Mouse (Mus musculus) midbrain, embryonic 11.5 days (tissue): ENCODE measurements at regions not wholly inside any gene's neighbourhood (a gene's known extent, or its start where the extent isn't known, plus 50 kb on each side); places are given as distances from the start of the nearest gene placed in this dataset.

Source experiments
- ATAC-seq: fragments of 200-750 bp; cut with Nextera tagmentation; 2 replicates; pipeline ENCODE4 v1.8.0; 2017; ENCODE audit warnings: moderate TSS enrichment, moderate library complexity; ENCODE audit not compliant: low FRiP score
- DNase-seq: peaks from one replicate; pipeline ENCODE4 v3.0.0; 2015; ENCODE audit warnings: low spot score; ENCODE audit errors: missing footprints
- H3K27ac ChIP-seq: fragments of 300-500 bp; sonication (generic); 2 replicates; pipeline ENCODE4 v1.5.1; 2014; ENCODE audit warnings: low read depth, low read length
- H3K27me3 ChIP-seq: fragments of 300-500 bp; sonication (generic); 2 replicates; pipeline ENCODE4 v1.6.1; 2014; ENCODE audit warnings: mild to moderate bottlenecking, low read length, moderate library complexity, mixed read lengths; ENCODE audit not compliant: control insufficient read depth, insufficient read depth
- H3K36me3 ChIP-seq: fragments of 300-500 bp; sonication (generic); 2 replicates; pipeline ENCODE4 v1.6.1; 2014; ENCODE audit warnings: mild to moderate bottlenecking, low read length, moderate library complexity, mixed read lengths; ENCODE audit not compliant: control insufficient read depth, insufficient read depth
- H3K4me1 ChIP-seq: fragments of 300-500 bp; sonication (generic); 2 replicates; pipeline ENCODE4 v1.6.1; 2014; ENCODE audit warnings: low read length; ENCODE audit not compliant: control insufficient read depth, insufficient read depth
- H3K4me2 ChIP-seq: fragments of 300-500 bp; sonication (generic); 2 replicates; pipeline ENCODE4 v1.6.1; 2014; ENCODE audit warnings: mild to moderate bottlenecking, moderate library complexity
- H3K4me3 ChIP-seq: fragments of 300-500 bp; sonication (generic); 2 replicates; pipeline ENCODE4 v1.5.1; 2014; ENCODE audit warnings: low read depth, low read length
- H3K9ac ChIP-seq: fragments of 300-500 bp; sonication (generic); 2 replicates; pipeline ENCODE4 v1.6.1; 2014; ENCODE audit warnings: low read length
- H3K9me3 ChIP-seq: fragments of 300-500 bp; sonication (generic); 2 replicates; pipeline ENCODE4 v1.6.1; 2016; ENCODE audit warnings: low read length; ENCODE audit not compliant: control insufficient read depth
- WGBS: fragments of 180-500 bp; shearing (Covaris S2); extraction: QIAGEN DNeasy Blood & Tissue Kit; methylation state at CpG from one replicate; pipeline ENCODE4 v1.1.7; 2014; 5-methylcytosine and 5-hydroxymethylcytosine counted together

DNA sequence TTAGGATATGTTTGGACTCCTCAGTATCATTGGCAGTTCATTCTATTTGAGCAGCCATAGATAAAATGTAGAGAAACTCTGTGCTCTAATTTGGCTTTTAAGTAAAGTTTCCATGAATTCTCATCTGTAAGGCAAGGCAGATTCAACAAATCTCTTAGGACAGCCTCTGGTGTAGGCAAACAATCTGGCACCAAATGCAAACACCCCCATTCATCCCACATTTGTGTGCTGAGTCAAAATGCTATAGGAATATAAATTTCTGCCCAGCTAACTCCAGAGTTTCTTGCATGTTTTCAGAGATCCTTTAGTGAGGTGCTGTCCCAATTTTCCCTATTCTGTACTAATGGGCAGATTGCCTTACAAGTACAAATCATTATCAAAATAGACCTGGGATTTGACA lies 695.7 kb upstream of the Kif18a start:
- DNase-seq (no peak), ATAC-seq (no peak)
- no peaks in the 10 kb centered on the region for H3K27me3 ChIP-seq
- no peak overlapping the region for H3K4me3 ChIP-seq
- no peaks in the 10 kb centered on the region for H3K9me3 ChIP-seq
- no peaks in the 10 kb centered on the region for H3K4me1 ChIP-seq
- no peaks in the 10 kb centered on the region for H3K36me3 ChIP-seq
- no peak overlapping the region for H3K4me2 ChIP-seq
- no peak overlapping the region for H3K27ac ChIP-seq
- no peak overlapping the region for H3K9ac ChIP-seq

DNA sequence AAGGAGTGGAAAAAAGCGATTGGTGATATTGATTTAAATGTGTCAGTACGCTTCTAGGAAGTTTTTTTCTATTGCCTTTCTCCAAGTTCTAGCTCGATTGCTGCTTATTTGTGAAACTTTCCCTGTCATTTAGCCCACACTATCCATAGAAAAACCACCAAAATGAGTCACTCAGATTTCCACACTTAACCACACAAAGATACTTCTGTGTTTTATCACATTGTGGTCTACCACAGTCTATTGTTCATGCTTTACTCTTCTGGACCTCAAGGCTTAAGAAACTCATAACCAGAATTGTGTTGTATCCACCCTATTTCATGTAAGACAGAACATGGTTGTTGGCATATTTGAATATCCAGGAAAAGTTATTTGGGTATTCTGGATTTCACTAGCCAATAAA lies 687.0 kb upstream of the Kif18a start:
- DNase-seq: no peak
- H3K4me3 ChIP-seq: no peak overlapping the region
- WGBS: 87% methylated on average over 3 of the region's 3 CpGs
- H3K36me3 ChIP-seq: no peaks in the 10 kb centered on the region
- H3K27me3 ChIP-seq: no peaks in the 10 kb centered on the region
- no peaks in the 10 kb centered on the region for H3K4me1 ChIP-seq
- ATAC-seq: no peak
- H3K4me2 ChIP-seq: no peak overlapping the region
- no peak overlapping the region for H3K27ac ChIP-seq
- no peak overlapping the region for H3K9ac ChIP-seq
- H3K9me3 ChIP-seq: no peaks in the 10 kb centered on the region

DNA sequence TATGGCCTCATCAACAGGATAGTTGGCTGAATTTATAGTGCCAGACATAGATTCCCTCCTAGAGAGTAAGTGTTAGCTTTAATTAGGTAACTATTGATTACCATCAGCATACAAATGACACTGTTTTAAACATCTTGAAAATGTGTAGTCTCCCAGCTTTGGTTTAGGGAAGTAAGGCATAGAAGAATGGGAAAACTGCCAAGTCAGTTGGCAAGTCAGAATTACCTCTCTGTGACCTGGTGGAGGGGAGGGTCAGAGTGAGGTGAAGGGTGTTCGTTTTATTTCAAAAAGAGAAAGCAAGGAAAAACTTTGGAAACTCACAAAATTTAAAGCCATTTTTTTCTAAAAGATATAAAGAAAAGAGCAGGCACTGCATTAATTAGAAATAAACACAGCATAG lies 680.2 kb upstream of the Kif18a start:
- H3K4me3 ChIP-seq: no peak overlapping the region
- H3K9ac ChIP-seq: no peak overlapping the region
- DNase-seq (no peak), ATAC-seq (no peak)
- no peaks in the 10 kb centered on the region for H3K9me3 ChIP-seq
- WGBS: 69% methylated on average over 1 of the region's 1 CpGs
- no peaks in the 10 kb centered on the region for H3K27me3 ChIP-seq
- H3K36me3 ChIP-seq: no peaks in the 10 kb centered on the region
- no peaks in the 10 kb centered on the region for H3K4me1 ChIP-seq
- no peak overlapping the region for H3K27ac ChIP-seq
- no peak overlapping the region for H3K4me2 ChIP-seq

DNA sequence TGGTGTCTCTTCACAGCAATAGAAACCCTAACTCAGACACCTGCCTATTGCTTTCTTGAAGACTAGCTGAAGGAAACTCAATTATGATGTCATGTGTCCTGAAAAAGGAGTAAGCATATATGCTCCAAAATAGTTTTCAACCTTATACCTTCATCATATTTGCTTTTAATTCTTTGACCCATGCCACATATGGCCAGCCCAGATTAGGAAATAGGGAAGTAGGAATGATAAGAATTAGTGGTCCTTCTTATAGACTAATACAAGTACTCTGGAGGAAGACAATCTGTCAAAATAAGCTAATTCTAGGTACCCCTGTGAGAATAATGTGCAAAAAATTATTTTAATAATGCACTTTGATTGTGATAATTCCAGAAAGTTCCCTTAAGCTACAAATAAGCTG lies 661.0 kb upstream of the Kif18a start:
- Histone ChIP-seq H3K9me3 (no peaks in the 10 kb centered on the region), H3K4me1 (no peaks in the 10 kb centered on the region), H3K27ac (no peak overlapping the region), H3K36me3 (no peaks in the 10 kb centered on the region), H3K4me3 (no peak overlapping the region), H3K9ac (no peak overlapping the region), H3K27me3 (no peaks in the 10 kb centered on the region), H3K4me2 (no peak overlapping the region)
- DNase-seq (peak; percentile 2), ATAC-seq (no peak)

DNA sequence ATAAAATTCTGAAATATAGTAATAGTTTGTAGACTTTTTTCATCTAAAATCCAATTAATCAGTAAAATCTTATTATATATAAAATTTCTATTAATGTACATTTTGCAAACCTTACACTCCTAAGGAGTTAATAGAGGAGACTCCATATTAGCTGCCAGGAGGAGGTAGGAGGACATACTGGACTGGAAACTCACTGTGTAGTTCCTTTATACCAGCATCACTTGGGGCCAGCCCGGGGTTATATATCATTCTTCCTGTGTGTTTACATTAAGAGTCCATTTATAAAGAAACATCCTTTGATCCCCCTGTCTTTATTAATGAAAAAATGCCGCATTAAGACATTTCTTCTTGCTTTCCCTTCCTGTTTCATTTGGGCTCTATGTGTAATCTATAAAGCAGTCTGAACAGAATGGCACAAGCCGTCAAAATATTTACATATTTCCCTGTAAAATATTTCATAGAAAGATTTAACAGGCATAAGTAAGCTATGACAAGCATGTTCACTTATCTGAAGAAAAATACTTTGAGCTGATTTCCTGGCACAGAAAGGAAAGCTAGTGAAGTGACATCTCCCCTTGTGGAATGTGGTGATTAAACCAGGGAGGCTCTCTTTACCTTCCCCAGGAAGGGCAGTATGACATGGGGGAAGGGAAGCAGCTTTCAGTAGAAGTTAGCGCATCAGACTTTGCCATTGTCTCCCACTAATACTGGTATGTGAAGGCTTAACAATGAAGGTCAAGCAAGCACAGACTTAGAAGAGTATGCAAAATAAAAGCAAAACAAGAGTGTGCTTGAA lies 658.0 kb upstream of the Kif18a start:
- WGBS: 75% methylated on average over 4 of the region's 4 CpGs
- DNase-seq (no peak), ATAC-seq (no peak)
- no peaks in the 10 kb centered on the region for H3K4me1 ChIP-seq
- no peak overlapping the region for H3K4me2 ChIP-seq
- H3K27me3 ChIP-seq: no peaks in the 10 kb centered on the region
- H3K4me3 ChIP-seq: no peak overlapping the region
- no peaks in the 10 kb centered on the region for H3K9me3 ChIP-seq
- H3K36me3 ChIP-seq: no peaks in the 10 kb centered on the region
- no peak overlapping the region for H3K27ac ChIP-seq
- no peak overlapping the region for H3K9ac ChIP-seq

DNA sequence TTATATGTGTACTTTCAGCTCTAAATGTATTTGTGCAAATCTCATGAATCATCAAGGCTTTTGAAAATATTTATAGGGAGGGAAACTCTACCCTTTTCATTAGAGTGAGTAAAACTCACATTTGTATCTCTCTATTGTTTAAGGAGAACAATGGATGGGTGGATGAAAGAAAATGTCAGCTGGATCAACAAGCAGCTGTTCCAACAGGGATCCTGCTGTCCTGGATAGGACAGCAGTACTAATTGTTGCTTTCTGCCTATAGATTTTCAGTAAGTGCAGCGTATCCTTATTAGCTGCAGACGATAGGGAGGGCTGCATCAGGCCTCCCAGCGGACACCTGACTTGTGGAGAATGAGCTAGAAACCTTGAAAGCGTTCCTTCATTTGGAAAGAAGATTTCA lies 644.9 kb upstream of the Kif18a start:
- Histone ChIP-seq H3K9me3 (no peaks in the 10 kb centered on the region), H3K27me3 (no peaks in the 10 kb centered on the region), H3K27ac (no peak overlapping the region), H3K4me1 (no peaks in the 10 kb centered on the region), H3K9ac (no peak overlapping the region), H3K36me3 (no peaks in the 10 kb centered on the region), H3K4me2 (no peak overlapping the region), H3K4me3 (no peak overlapping the region)
- WGBS: 70% methylated on average over 4 of the region's 4 CpGs
- ATAC-seq (no peak), DNase-seq (no peak)

DNA sequence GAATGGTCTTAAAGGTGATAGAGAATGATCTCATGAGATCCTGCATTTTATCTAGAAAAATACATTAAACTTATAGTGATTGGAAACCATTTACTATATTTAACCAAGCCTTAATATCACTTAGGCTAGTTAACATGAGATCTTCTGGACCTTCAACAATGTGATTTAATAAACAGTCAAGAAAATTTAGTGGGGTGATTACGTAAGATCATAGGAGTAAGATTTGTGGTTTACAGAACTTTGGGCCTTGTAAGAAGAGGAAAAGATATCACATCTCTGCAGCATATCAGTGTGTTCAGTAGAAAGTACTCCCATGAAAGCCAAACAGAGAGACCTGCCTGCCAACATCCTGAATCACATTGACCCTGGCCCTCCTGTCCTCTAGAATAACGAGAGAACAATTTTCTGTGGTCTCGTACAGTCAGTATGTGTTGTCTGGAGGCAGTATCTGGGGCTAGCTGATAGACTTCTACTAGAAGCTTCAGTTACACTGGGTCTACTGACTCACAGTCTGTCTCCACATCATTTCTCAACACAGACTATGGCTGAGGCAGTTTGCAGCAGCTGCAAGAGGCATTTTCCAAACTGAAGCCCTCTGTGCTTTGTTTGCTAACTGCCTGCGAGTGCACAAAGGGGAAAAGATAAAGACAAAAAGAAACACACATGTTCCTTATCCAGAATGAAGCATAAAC lies 619.7 kb upstream of the Kif18a start:
- ATAC-seq: peak; percentile 35; the same call in 1 of the 2 replicates
- H3K36me3 ChIP-seq: no peaks in the 10 kb centered on the region
- no peak overlapping the region for H3K4me2 ChIP-seq
- H3K27me3 ChIP-seq: no peaks in the 10 kb centered on the region
- WGBS: 81% methylated on average over 4 of the region's 4 CpGs
- no peak for DNase-seq
- H3K4me1 ChIP-seq: no peaks in the 10 kb centered on the region
- H3K9me3 ChIP-seq: no peaks in the 10 kb centered on the region
- H3K9ac ChIP-seq: no peak overlapping the region
- no peak overlapping the region for H3K4me3 ChIP-seq
- H3K27ac ChIP-seq: no peak overlapping the region

DNA sequence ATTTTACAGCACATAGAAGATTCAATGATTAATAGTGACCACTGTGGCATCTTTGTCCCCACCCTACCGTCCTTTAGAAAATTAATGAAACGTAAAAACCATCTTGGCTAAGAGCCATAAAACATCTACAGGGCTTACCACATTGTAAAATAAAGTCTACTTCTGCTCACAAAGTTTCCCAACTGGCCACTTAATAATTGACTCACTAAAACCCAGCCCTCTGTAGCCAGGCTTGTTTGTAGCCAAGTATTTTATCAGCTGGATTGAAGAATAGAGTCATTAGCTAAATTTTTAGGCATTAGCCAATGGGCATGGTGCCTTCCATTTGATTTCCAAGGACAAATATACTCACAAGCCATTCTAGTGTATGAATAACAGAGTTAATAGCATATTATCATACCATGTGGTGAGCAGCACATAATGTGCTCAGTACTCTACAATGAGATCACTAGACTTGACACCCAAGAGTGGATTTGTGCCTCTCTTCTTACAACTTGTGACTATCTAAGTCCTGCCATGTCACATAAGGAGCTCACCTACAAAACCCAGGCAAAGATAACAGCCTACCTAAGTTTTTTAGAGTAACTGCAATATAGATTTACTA lies 602.7 kb upstream of the Kif18a start:
- 85% methylated on average over 2 of the region's 2 CpGs for WGBS
- H3K4me2 ChIP-seq: no peak overlapping the region
- H3K4me1 ChIP-seq: no peaks in the 10 kb centered on the region
- H3K9ac ChIP-seq: no peak overlapping the region
- H3K27me3 ChIP-seq: no peaks in the 10 kb centered on the region
- DNase-seq (no peak), ATAC-seq (no peak)
- H3K4me3 ChIP-seq: no peak overlapping the region
- H3K27ac ChIP-seq: no peak overlapping the region
- no peaks in the 10 kb centered on the region for H3K9me3 ChIP-seq
- no peaks in the 10 kb centered on the region for H3K36me3 ChIP-seq

DNA sequence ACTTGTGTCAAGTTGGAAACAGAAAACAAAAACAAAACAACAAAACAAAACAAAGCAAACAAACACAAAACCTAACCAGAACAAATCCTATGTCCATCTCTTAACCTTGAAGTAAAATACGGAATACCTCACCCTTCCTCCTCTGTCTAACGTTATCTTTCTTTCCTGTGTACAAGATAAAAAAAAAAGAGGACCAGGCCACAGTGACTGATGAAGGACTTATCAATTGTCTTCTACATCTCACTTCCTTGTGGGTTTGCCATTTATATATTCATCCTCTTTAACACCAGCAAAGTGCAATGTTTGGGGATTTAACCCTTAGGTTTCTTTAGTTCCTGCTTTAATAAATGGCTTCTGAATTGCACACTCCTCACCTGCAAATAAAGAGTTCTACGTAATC lies 599.0 kb upstream of the Kif18a start:
- H3K27me3 ChIP-seq: no peaks in the 10 kb centered on the region
- ATAC-seq: no peak
- no peak overlapping the region for H3K9ac ChIP-seq
- WGBS: 94% methylated on average over 3 of the region's 3 CpGs
- no peak for DNase-seq
- H3K36me3 ChIP-seq: no peaks in the 10 kb centered on the region
- no peaks in the 10 kb centered on the region for H3K9me3 ChIP-seq
- H3K4me3 ChIP-seq: no peak overlapping the region
- no peaks in the 10 kb centered on the region for H3K4me1 ChIP-seq
- no peak overlapping the region for H3K4me2 ChIP-seq
- H3K27ac ChIP-seq: no peak overlapping the region
